Mouse (Mus musculus) limb, embryonic 14.5 days (tissue): ENCODE results near the gene Slc35b2. TPM values are rescaled to one million over a fixed set of nuclear protein-coding genes. Genes with fewer than 3 reads are reported as not detected.

Experiments used
- ATAC-seq: fragments of 200-750 bp; cut with Nextera tagmentation; 2 replicates; pipeline ENCODE4 v1.8.0; 2017; ENCODE audit warnings: low read depth, moderate number of reproducible peaks, moderate TSS enrichment; ENCODE audit not compliant: low FRiP score
- DNase-seq: peaks from one replicate; pipeline ENCODE4 v3.0.0-alpha.2; 2015; ENCODE audit warnings: low spot score
- H3K27ac ChIP-seq: fragments of 300-500 bp; sonication (generic); replicated peaks from 2 replicates; pipeline ENCODE4 v1.5.1; 2014; ENCODE audit warnings: low read depth, mild to moderate bottlenecking, low read length, moderate library complexity, mixed read lengths
- H3K27me3 ChIP-seq: fragments of 300-500 bp; sonication (generic); 2 replicates; pipeline ENCODE4 v1.6.1; 2014; ENCODE audit warnings: low read length, mixed read lengths; ENCODE audit not compliant: control insufficient read depth, insufficient read depth
- H3K36me3 ChIP-seq: fragments of 300-500 bp; sonication (generic); 2 replicates; pipeline ENCODE4 v1.6.1; 2014; ENCODE audit warnings: mild to moderate bottlenecking, low read length, moderate library complexity, mixed read lengths; ENCODE audit not compliant: control insufficient read depth, insufficient read depth
- H3K4me1 ChIP-seq: fragments of 300-500 bp; sonication (generic); 2 replicates; pipeline ENCODE4 v1.6.1; 2014; ENCODE audit warnings: antibody characterized with exemption, low read length, mixed read lengths; ENCODE audit not compliant: control insufficient read depth, insufficient read depth
- H3K4me2 ChIP-seq: fragments of 300-500 bp; sonication (generic); replicated peaks from 2 replicates; pipeline ENCODE4 v1.6.1; 2014; ENCODE audit warnings: low read depth, mild to moderate bottlenecking, low read length, moderate library complexity; ENCODE audit not compliant: severe bottlenecking
- H3K4me3 ChIP-seq: fragments of 300-500 bp; sonication (generic); replicated peaks from 2 replicates; pipeline ENCODE4 v1.5.1; 2014; ENCODE audit warnings: low read length
- H3K9ac ChIP-seq: fragments of 300-500 bp; sonication (generic); 2 replicates; pipeline ENCODE4 v1.6.1; 2014; ENCODE audit warnings: mild to moderate bottlenecking, low read depth, low read length, moderate library complexity; ENCODE audit not compliant: severe bottlenecking
- H3K9me3 ChIP-seq: fragments of 300-500 bp; sonication (generic); 2 replicates; pipeline ENCODE4 v1.6.1; 2016; ENCODE audit warnings: low read length; ENCODE audit not compliant: control insufficient read depth
- POLR2A ChIP-seq: fragments of 200-500 bp; IDR thresholded peaks from 2 replicates; pipeline ENCODE4 v1.8.0; 2012; ENCODE audit warnings: inconsistent platforms, mild to moderate bottlenecking, moderate library complexity, borderline replicate concordance; ENCODE audit not compliant: insufficient read depth, insufficient read length; ENCODE audit errors: extremely low read depth
- WGBS: fragments of 180-500 bp; shearing (Covaris S2); extraction: QIAGEN DNeasy Blood & Tissue Kit; methylation state at CpG from one replicate; pipeline ENCODE4 v1.1.7; 2014; 5-methylcytosine and 5-hydroxymethylcytosine counted together
- polyA plus RNA-seq, 2 experiments: library from polyadenylated mRNA; depleted of rRNA in 1 of 2; stranded (reverse) in 1 of 2; unstranded in 1 of 2; fragments of >200 nt; fragmentation: Nextera tagmentation in 1 of 2; extraction: Ambion mirVana in 1 of 2; gene quantifications; 2 replicates each; pipeline versions ENCODE4 v1.2.1 to v1.2.3; 2012 to 2014

The Slc35b2 gene
- polyA plus RNA-seq, 2 experiments, result 96.9 to 138 TPM

GRCm38 (mm10) chr17:45526571-45526970 is 37.1 kb upstream of the Slc35b2 start:
- ATAC-seq, result no peak
- H3K27me3 ChIP-seq, result peaks cover 17% of the 10 kb centered on the region
- WGBS, result 20% methylated on average over 5 of the region's 5 CpGs

GRCm38 (mm10) chr17:45530346-45530782 is 33.3 kb upstream of the Slc35b2 start:
- no peaks in the 10 kb centered on the region for H3K4me1 ChIP-seq
- no peak for ATAC-seq
- no peaks in the 10 kb centered on the region for H3K36me3 ChIP-seq
- DNase-seq, result no peak
- H3K9me3 ChIP-seq, result no peaks in the 10 kb centered on the region
- H3K4me2 ChIP-seq, result no peak overlapping the region
- no peak overlapping the region for H3K4me3 ChIP-seq
- H3K27me3 ChIP-seq, result peaks cover 24% of the 10 kb centered on the region
- TF ChIP-seq POLR2A, result no peak
- 48% methylated on average over 13 of the region's 13 CpGs for WGBS
- H3K9ac ChIP-seq, result no peak overlapping the region
- H3K27ac ChIP-seq, result no peak overlapping the region

More at GRCm38 (mm10) chr17:45526571-45526970, 37.1 kb upstream of the Slc35b2 start:
- Histone ChIP-seq H3K4me2 (no peak overlapping the region), H3K9ac (no peak overlapping the region), H3K9me3 (no peaks in the 10 kb centered on the region), H3K4me1 (peaks cover 5% of the 10 kb centered on the region; the same call in 1 of the 2 replicates), H3K27ac (no peak overlapping the region), H3K4me3 (no peak overlapping the region), H3K36me3 (no peaks in the 10 kb centered on the region)
- no peak for DNase-seq
- no peak for TF ChIP-seq POLR2A

GRCm38 (mm10) chr17:45532896-45533295 is 30.8 kb upstream of the Slc35b2 start:
- Histone ChIP-seq H3K4me2 (no peak overlapping the region), H3K4me3 (no peak overlapping the region), H3K9me3 (no peaks in the 10 kb centered on the region), H3K9ac (no peak overlapping the region), H3K27me3 (peaks cover 31% of the 10 kb centered on the region), H3K4me1 (no peaks in the 10 kb centered on the region), H3K36me3 (no peaks in the 10 kb centered on the region), H3K27ac (no peak overlapping the region)
- WGBS, result 50% methylated on average over 15 of the region's 15 CpGs
- ATAC-seq, result no peak
- DNase-seq, result no peak
- no peak for TF ChIP-seq POLR2A

GRCm38 (mm10) chr17:45536264-45536663 is 27.4 kb upstream of the Slc35b2 start:
- Histone ChIP-seq H3K9ac (no peak overlapping the region), H3K4me3 (no peak overlapping the region), H3K4me2 (no peak overlapping the region), H3K27me3 (peaks cover 14% of the 10 kb centered on the region), H3K9me3 (no peaks in the 10 kb centered on the region), H3K36me3 (no peaks in the 10 kb centered on the region), H3K4me1 (no peaks in the 10 kb centered on the region), H3K27ac (no peak overlapping the region)
- WGBS, result 11% methylated on average over 5 of the region's 5 CpGs
- no peak for ATAC-seq
- TF ChIP-seq POLR2A, result no peak
- no peak for DNase-seq

- no peak for TF ChIP-seq POLR2A
- H3K27me3 ChIP-seq, result peaks cover 14% of the 10 kb centered on the region
- 61% methylated on average over 4 of the region's 4 CpGs for WGBS
Measured at GRCm38 (mm10) chr17:45538394-45538793, 25.3 kb upstream of the Slc35b2 start.

GRCm38 (mm10) chr17:45539664-45540063 is 24.0 kb upstream of the Slc35b2 start:
- Histone ChIP-seq H3K4me2 (no peak overlapping the region), H3K9me3 (no peaks in the 10 kb centered on the region), H3K4me3 (no peak overlapping the region), H3K36me3 (0 out of 2 replicates have a peak, but pooled peaks cover 3% of the 10 kb centered on the region), H3K27ac (no peak overlapping the region), H3K27me3 (peaks cover 27% of the 10 kb centered on the region), H3K4me1 (no peaks in the 10 kb centered on the region), H3K9ac (no peak overlapping the region)
- no peak for TF ChIP-seq POLR2A
- no peak for DNase-seq
- WGBS, result 77% methylated on average over 21 of the region's 21 CpGs
- ATAC-seq, result no peak

More at GRCm38 (mm10) chr17:45538394-45538793, 25.3 kb upstream of the Slc35b2 start:
- no peaks in the 10 kb centered on the region for H3K36me3 ChIP-seq
- H3K4me1 ChIP-seq, result no peaks in the 10 kb centered on the region
- H3K9ac ChIP-seq, result no peak overlapping the region
- ATAC-seq (no peak), DNase-seq (no peak)
- no peak overlapping the region for H3K4me3 ChIP-seq
- H3K4me2 ChIP-seq, result no peak overlapping the region
- no peaks in the 10 kb centered on the region for H3K9me3 ChIP-seq
- H3K27ac ChIP-seq, result no peak overlapping the region
